Mouse (Mus musculus) layer of hippocampus, adult 9-10 months (tissue): ENCODE data around the gene Atp8b2.

ENCODE experiments used
- DNase-seq: peaks from one replicate; pipeline ENCODE4 v3.0.0; 2022; ENCODE audit warnings: low spot score

Atp8b2 gene

DNA sequence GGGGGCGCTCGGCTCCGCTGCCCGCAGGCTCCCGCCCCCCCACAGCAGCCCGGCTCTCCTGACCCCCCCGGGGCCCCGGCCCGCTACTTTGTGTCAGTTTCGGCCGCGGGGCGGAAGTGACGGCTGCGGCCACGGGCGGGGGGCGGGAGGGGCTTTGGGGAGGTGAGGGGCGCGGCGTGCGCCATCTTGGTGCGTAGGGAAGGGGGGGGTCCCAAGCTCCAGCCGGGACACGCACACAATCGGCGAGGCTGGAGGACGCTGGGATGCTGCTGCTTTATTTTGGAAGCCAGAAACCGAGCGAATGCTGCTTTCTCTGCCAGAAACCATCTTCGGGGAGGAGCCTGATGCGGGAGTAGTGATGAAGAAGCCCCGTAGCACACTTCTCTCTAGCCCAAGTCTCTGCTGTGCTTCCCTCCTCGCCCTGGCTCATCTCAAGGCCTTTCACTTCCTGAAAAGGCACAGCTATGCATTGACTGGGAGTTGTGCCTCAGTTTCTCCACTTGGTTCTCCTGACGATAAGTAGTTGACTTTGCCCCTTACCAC is at the start of gene Atp8b2:
Gene Atp8b2 (minus strand): TSS at position 288 of the 543 bp plus-strand sequence.
- no peak for DNase-seq

DNA sequence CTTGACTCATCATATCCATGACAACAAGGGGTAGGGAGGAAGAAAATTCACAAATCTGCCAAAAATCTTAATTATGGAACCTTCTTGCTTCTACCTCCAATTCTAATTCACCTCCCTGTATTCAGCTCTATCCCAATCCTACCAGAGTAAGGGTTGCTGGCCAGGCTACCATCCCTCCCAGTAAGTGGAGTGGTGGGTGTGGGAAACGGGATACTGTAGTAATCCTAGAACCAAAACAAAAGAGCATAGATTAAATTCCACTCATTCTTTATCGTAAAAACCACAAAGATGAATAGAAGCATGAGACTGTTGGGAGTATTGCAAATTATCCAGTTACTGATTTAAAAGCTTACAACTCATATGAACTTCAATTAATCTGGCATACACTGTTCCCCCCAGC is 47.0 kb upstream of the Atp8b2 start:
- no peak for DNase-seq

DNA sequence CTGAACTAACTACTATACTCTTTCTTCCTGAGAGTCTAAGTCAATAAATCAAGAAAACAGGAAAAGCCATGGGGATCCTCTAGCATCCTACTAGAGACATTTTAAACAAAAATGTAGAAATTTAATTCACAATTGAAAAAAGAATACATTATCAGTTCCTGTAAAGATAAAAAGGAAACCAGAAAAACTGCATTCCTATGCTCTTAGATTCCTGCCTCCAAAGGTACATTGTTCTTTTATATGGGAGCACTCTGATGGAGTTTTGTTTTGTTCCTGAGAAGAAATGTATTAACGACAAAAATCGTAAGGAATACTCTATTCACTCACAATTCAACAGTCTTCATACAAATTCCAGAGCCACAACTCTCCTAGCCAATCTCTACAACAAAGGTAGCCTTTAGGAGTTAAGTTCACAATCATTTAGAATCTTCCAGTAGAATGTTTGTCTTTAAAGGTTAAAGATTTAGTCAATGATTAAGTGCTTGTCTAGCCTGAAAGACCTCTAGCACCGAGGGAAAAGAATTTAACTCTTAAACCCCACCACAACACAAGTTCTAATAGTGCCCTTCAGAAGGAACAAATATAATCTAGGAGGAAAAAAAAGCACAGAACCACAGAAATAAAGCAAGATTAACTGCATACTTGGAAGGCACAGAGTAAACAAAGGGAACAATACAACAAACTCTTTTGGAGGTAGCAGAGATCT is 40.9 kb upstream of the Atp8b2 start:
- DNase-seq: no peak

DNA sequence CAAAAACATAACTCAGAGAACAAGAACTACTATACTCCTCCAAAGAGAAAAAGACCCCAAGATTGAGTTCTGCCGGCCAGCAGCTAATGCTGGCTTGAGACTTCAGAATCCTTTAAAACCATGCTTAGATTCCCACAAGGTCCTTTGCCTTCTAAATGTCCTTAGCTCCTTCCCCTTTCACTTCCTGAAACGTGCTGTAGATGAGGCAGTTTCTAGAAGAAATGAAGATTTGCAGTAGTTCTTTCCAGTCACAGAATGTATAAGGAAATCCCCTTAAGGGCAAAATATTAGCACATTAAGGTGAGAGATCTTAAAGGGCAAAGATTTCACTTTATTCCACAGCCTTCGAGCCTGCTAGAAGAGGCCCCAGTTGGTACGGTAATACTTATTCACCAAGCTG is 36.5 kb upstream of the Atp8b2 start:
- no peak for DNase-seq

DNA sequence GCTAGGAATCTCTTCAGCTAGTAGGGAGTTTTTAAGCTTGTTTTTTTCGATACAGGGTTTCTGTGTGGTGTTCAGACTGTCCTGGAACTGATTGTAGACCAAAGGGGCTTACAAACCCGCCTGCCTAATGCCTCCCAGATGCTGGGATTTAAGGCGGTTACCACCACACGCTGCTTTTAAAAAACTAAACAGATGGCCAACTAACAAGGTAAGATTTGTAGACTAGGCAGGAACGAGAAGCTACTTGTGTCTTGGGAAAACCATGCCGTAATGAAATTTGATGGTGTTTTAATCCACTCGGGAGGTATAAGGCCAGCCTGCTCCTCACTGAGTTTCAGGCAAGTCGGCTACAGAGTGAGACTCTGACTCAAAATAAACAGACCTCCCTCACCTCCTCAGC is 35.8 kb upstream of the Atp8b2 start:
- no peak for DNase-seq

DNA sequence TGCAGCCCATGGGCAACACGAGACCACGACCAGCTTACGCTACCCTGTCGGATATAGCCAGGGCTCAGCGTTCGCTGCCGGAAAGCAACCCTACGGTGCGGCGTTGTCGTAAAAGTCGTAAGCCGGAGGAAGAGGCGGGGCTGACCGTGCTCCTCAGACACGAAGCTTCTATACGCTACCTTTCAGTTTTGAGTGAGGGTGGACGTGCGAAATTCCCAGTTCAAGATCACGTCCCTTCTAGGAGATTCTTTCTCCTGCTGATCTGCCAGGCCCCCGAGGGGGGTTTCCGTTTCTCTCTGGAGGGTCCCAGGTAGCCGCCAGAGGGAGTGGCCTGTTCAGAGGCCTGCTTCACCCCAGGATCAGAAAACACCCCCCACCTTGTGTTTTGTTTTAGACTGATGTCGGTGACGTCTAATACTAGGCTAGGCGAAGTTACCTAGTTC is 35.3 kb upstream of the Atp8b2 start, which contains the start of gene Hax1:
Gene Hax1 (minus strand): TSS at position 169 of the 443 bp plus-strand sequence.
- peak; percentile 84 for DNase-seq

DNA sequence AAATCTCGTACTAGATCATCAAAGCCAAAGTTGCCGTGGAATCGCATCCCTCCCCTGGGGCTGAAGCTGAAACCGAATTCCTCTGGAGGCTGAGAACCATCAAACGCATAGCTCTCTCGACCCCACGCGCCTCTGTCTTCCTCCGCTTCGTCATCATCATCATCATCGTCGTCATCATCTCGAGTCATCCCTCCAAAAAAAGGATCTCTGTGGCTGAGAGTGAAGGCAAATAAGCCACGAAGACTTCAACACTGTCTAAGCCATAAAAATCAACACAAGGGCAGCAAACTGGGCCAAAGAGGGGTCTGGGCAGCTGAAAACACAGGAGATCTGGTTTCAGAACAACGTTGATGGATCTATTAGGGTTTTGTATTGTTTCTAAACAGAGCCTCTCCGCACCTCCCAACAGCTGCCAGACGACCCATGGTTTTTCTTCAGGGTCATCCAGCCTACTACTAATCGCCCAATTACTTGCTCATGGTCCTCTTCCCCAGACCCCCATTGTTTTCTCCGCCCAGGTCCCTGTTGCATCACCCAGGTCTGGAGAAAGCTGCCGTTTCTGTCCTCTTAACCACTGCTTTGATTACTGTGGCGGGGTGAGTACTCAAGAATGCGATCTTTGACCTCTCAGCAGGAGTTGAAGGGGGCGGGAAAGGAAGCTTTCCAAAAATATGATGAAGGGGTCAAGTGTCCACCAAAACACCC is 34.6 kb upstream of the Atp8b2 start:
- peak; percentile 11 for DNase-seq

DNA sequence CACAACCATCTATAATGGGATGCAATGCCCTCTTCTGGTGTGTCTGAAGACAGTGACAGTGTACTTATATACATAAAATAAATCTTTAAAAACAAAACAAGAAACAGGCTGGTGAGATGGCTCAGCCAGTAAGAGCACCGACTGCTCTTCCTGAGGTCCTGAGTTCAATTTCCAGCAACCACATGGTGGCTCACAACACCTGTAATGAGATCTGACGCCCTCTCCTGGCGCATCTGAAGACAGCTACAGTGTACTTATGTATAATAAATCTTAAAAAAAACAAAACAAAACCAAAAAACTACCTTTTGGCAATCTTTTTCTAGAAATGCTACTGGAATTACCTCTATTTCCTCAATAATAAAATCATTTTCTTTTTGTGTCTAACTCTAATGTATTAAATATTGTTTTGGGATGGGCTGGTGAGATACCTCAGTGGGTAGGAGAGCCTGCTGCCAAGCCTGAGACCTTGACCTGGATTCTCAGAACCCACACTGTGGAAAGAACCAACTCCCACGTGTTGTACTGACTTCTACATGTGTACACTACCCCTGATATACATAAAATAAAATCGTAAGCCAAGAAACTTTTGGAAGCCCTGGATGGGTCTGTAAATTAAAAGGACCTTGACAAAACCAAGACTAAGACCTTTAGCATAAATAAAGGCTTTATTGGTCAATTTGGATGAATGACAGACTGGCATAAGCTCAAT is 31.7 kb upstream of the Atp8b2 start:
- no peak for DNase-seq

DNA sequence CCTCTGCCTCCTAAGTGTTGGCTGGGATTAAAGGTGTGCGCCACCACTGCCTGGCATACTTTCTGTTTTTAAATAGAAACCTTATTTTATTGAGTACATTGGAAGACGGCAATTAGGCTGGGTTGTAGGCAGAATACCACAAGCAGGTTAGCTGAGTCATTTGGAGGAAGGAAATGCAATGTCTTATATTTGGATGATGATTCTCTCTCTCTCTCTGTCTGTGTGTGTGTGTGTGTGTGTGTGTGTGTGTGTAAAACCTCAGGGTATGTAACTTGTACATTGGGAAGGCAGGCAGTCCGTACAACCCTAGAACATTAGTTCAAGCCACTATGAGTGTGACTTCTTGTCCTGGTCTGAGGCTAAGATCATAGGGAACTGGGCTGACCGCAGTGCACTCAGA is 24.5 kb upstream of the Atp8b2 start:
- no peak for DNase-seq

DNA sequence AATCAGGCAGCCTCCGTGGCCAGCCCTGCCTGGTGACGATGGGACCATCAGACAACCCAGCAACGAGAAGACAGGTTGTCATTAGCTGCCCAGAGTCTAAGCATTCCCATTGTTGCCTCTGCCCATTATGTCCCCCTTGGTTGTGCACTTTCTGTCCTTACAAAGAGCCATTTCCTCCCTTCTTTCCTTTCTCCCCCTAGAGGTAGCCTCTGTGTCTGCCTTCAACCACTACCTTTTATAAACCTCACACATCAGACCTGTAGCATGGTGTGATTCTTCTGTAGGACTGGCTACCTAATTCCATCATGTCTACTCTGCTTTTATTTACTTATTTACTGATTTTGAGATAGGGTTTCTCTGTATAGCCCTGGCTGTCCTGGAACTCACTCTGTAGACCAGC is 23.9 kb upstream of the Atp8b2 start:
- DNase-seq: no peak

DNA sequence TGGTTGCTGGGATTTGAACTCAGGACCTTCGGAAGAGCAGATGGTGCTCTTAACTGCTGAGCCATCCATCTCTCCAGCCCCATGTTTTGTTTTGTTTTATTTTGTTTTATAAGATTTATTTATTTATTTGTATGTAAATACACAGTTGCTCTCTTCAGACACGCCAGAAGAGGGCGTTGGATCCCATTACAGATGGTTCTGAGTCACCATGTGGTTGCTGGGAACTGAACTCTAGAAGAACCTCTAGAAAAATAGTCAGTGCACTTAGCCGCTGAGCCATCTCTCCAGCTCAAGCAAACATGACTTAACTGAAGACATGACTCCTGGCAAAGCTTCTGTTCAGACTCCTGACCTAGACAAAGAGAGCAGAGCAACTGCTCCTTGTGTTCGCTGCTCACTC is 19.1 kb upstream of the Atp8b2 start:
- no peak for DNase-seq

DNA sequence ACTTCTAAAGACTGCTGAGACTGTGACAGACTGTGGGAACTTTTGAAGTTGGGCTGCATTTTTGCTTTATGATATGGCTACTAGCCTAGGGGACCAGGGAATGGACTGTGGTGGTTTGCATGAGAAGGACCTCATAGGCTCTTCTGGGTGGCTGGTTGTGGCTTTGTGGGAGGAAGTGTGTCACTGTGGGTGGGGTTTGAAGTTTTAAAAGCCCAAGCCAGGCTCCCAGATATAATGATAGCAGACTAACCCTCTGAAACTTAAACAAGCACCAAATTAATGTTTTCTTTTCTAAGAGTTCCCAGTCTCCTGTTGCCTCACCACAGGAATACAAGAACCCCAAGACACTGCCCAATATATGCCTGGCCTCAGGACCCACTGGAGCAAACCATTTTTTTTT is 13.6 kb upstream of the Atp8b2 start:
- no peak for DNase-seq

DNA sequence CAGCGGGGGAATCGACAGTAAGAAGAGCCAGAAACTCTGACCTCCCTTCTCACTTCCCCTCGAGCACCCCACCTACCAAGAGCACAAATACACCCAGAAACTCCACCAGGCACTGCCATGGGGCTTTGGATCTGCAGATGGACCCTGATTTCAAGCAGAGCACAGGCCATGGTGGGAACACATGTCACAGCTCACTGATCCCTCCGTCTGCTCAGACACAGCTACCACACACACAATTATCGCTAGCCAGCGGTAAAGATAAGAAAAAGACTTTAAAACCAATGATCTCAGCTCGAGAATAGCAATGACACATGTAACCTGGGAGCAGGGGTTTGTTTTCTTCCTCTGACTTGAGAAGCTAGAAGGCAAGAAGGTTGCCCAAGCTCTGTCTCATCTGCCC is 5.2 kb upstream of the Atp8b2 start:
- no peak for DNase-seq

DNA sequence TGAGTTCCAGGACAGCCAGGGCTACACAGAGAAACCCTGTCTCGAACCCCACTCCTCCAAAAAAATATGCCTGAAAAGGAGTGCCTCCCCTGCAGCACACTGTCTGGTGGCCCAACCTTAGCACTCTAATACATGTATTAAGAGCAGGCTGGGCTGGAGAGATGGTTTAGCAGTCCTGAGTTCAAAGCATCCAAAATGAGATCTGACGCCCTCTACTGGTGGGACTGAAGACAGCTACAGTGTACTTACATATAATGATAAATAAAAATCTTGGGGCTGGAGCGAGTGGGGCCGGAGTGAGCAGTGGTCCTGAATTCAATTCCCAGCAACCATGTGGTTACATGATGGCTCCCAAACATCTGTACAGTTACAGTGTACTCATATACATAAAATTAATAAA is 3.6 kb upstream of the Atp8b2 start:
- DNase-seq: no peak

DNA sequence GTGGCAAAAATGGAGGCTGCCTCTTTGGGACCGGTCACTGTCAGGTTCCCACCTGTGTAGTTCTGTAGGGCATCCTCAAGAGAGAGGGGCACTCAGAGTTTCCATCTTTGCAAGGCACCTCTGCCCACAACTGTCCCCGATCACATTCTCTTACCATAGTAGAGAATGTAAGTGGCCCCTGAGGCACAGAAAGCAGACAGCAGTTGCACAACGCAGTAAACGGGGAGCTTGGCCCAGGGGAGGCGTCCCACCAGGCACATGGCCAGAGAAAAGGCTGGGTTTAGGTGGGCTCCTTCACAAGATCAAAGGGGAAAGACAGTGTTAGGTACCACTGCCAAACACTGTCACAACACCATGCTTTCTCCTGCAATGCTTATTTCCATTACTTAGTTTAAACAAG is 2.7 kb upstream of the Atp8b2 start:
- DNase-seq: no peak

DNA sequence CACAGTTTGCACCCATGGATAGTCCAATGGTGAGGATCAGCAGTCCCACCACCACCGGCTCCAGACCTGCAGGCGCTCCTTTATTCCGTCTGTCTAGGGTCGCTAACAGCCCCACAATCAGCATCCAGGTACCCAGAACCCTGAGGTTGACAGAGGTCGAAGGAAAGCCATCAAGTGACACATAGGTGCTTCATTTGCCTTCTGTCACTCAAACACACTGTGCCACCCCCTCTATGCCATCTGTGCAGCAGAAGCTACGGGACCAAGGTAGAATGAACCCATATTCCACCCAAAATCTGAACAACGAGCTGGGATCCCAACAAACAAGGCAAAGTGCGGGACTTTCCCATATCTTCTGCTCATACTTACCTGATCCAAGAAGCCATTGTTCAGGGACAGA is 2.2 kb upstream of the Atp8b2 start:
- DNase-seq: no peak

DNA sequence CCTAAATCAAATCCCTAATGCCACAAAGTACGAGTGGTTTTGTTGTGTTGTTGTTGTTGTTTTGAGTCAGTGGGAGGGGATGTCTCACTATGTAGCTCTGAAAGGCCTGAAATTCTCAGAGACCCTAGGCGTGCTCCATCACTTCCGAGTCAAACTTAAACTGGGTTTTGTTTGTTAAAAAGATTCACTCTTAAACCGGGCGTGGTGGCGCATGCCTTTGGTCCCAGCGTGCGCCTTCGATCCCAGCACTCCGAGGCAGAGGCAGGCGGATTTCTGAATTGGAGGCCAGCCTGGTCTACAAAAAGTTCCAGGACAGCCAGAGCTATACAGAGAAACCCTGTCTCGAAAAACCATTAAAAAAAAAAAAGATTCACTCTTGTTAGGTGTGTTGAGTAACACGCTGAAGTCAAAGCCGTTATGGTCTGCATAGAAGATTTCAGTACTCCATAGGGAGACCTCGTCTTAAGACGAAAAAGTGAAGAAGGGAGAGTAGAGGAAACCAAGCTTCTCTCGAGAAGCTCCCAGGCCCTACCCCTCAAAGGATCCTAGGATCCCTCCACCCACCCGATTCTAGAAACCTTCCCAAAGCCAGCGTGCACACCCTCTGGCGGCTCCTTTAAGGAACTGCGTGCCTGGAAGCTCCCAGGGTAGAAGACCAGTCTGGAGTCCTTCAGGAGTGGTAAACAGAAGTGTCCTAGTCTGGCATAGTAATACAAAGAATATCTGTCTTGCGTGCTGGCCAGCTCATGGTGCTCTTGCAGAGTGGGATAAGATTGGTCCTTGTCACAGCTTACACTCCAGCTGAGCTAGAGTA is 825 bp upstream of the Atp8b2 start:
- DNase-seq: no peak

DNA sequence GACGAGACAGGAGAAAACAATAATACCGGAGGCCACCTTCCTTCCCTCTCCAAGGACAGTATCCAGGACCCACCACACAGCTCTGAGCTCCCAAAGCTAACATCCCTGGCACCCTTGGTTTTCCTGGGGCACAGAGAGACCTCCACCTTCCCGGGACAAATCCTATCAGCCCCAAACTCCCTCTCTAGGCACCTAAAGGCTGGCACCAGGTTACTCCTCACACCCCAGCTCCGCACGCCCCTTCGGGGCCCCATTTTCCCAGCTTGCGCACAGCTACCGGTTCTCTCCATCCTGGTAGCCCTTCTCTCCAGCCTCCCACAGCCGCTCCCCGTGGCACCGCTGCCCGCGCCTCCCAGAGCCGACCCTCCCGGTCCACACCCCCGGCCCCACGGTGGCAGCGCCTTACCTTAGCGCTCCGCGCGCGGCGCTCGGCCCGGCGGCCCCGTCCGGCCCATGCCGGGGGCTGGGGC is 522 bp downstream of the Atp8b2 start:
- no peak for DNase-seq

DNA sequence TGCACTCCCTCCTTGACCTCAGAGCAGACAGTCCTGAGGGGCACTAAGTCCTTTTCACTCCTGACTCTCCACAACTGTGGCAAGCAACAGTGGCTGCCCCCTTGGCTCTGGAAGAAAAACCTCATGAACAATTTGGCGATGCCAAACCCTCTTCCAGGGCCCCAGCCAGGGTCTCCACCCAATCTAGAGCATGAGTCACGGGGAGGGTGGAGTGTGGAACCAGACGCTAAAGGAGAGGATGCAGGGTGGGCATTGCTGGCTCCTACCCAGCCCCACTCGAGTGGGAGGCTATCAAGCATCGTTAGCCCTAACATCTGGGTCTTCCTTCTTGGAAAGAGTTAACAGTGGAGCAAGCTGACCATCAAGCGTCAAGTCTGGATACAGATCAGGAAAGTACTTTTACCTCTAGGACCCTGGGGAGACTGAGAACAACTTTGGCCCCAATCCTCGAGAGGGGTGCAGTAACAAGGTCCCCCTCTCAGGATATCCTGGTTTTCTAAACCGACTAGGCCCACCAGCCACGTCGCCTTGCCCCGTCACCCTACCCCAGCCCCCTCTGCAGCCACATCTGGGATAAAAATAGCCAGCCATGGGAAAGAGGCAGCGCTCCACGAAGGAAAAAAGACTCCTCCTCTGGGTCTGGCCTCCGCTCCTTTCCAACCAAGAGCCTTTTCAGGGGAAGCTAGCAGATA is 1.1 kb downstream of the Atp8b2 start:
- no peak for DNase-seq

DNA sequence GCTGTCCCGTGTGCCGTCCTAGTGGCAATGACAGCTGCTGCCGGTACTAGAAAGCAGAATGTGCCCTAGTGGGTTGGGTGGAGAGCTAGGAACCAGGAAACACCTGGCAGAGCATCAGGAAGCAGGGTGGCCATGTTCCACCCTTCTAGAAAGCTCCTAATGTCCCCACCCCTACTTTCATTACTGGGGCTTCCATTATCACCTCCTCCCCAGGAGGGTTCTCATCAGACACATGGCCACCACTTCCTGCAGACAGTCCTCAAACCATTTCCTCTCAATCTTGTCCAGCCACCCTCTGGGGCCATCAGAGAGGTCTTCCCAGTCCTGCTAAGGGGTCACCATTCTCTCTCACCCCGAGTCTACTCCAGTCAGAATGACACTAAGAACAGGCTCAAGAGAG is 1.9 kb downstream of the Atp8b2 start:
- DNase-seq: no peak

DNA sequence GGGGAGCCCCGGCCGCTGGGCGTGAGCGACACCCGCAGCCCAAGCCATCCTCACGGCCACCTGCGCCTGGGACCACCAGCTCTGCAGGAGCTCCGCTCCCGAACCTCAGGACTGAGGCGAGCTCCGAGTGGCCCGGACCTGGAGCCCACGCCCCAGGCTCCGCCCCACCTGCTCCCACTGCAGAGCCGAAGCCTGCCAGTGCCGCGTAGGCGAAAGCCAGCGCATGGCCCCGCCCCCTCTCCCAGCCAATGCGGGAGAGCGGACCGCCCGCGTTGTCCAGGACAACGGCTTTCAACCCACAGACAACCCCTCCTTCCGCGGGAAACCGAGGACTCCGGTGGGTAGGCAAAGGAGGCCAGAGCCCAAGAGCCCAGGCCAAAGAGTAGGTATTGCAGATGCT is 2.8 kb downstream of the Atp8b2 start:
- DNase-seq: peak; percentile 70
